Mouse (Mus musculus): ENCODE measurements around the gene Arhgap35. TPM values are rescaled to one million over a fixed set of nuclear protein-coding genes. Genes with fewer than 3 reads are reported as not detected.

Arhgap35 gene
- polyA plus RNA-seq, 1 experiment from 2014 or later, result 28.0 TPM

DNA sequence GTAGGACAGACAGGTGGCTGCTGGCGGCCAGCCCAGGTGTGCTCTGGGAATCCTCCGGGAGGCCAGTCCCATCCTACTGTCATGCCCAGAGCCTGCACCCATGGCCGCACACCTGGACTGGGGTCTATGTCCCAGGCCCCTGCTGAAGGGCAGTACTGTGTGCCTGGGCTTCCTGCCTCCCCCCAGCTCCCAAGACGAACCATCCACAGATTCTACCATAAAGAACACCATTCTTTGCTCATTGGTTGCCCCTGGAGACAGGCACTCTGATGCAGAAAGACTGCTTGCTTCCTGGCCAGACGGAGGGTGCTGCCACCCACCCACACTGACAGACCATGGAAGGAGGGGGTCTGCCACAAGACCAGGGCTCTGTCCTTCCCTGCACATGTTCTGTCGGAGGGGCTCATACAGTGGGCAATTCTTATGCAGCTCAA, 115.1 kb downstream of the Arhgap35 start:
- H3K27ac ChIP-seq, result no peak overlapping the region
- no peaks in the 10 kb centered on the region for H3K9me3 ChIP-seq
- H3K27me3 ChIP-seq (ENCODE audit: insufficient read depth, poor library complexity, severe bottlenecking), result no peaks in the 10 kb centered on the region
- H3K36me3 ChIP-seq, result peaks cover 95% of the 10 kb centered on the region
- whole genome bisulfite sequencing, result 80% methylated on average over 6 of the region's 6 CpGs
- H3K4me3 ChIP-seq, result no peak overlapping the region
- H3K4me1 ChIP-seq (replicated peaks), result no peaks in the 10 kb centered on the region
- no peak for DNase-seq (ENCODE audit: low spot score)

GRCm38 (mm10) chr7:16496260-16496659, 118.5 kb downstream of the Arhgap35 start:
- Histone ChIP-seq H3K36me3 (peaks cover 60% of the 10 kb centered on the region), H3K27me3 (ENCODE audit: insufficient read depth, poor library complexity, severe bottlenecking) (no peaks in the 10 kb centered on the region)
- 86% methylated on average over 3 of the region's 3 CpGs for WGBS

GRCm38 (mm10) chr7:16493361-16493760, 121.4 kb downstream of the Arhgap35 start:
- 38% methylated on average over 2 of the region's 2 CpGs for WGBS
- no peak overlapping the region for H3K4me3 ChIP-seq
- DNase-seq (ENCODE audit: low spot score), result peak; percentile 47
- H3K4me1 ChIP-seq (replicated peaks), result no peaks in the 10 kb centered on the region
- peaks cover 34% of the 10 kb centered on the region for H3K36me3 ChIP-seq
- H3K27ac ChIP-seq, result no peak overlapping the region
- H3K9me3 ChIP-seq, result no peaks in the 10 kb centered on the region
- no peaks in the 10 kb centered on the region for H3K27me3 ChIP-seq (ENCODE audit: insufficient read depth, poor library complexity, severe bottlenecking)

More at GRCm38 (mm10) chr7:16496260-16496659, 118.5 kb downstream of the Arhgap35 start:
- no peak for DNase-seq (ENCODE audit: low spot score)
- no peak overlapping the region for H3K4me3 ChIP-seq
- H3K27ac ChIP-seq, result no peak overlapping the region
- H3K4me1 ChIP-seq (replicated peaks), result no peaks in the 10 kb centered on the region
- no peaks in the 10 kb centered on the region for H3K9me3 ChIP-seq

DNA sequence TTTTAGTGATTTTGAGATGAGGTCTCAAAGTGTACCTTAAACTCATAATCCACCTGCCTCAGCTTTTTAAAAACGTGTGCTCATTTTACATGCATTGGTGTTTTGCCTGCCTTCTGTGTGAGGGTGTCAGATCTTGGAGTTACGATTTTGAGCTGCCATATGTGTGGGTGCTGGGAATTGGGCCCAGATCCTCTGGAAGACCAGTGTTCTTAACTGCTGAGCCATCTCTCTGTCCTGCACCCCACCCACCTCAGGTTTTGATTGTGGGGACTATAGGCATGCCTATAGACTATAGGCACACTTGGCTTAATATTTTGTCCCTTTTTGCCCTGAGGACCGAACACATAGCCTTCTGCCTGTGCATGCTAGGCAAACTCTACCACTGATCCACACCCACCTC, 122.6 kb downstream of the Arhgap35 start:
- Histone ChIP-seq H3K27ac (no peak overlapping the region), H3K27me3 (ENCODE audit: insufficient read depth, poor library complexity, severe bottlenecking) (no peaks in the 10 kb centered on the region), H3K4me3 (no peak overlapping the region), H3K36me3 (peaks cover 23% of the 10 kb centered on the region), H3K4me1 (replicated peaks) (no peaks in the 10 kb centered on the region), H3K9me3 (no peaks in the 10 kb centered on the region)
- 67% methylated on average over 3 of the region's 3 CpGs for WGBS
- DNase-seq (ENCODE audit: low spot score), result no peak

DNA sequence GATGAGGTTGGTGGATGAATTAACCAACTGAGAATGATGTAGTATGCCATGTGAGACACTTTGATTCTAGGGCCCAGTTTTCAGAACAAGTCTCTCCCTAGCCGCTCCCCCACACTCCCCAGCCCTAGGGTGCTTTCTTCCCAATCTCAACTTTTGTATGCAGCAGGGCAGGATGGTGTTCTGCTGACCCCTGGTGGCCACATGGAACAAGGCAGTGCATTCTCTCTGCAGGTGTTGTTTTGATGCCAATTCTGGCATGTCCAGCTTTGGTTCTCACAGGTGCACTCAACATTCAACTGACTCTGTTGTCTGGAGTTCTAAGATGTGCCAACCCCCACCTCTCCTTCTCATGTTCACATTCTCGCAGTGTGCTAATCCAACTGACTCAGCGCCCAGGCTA, 123.0 kb downstream of the Arhgap35 start:
- no peaks in the 10 kb centered on the region for H3K27me3 ChIP-seq (ENCODE audit: insufficient read depth, poor library complexity, severe bottlenecking)
- DNase-seq (ENCODE audit: low spot score), result peak; percentile 59
- peaks cover 18% of the 10 kb centered on the region for H3K36me3 ChIP-seq
- no peak overlapping the region for H3K4me3 ChIP-seq
- H3K27ac ChIP-seq, result no peak overlapping the region
- H3K4me1 ChIP-seq (replicated peaks), result no peaks in the 10 kb centered on the region
- 31% methylated on average over 3 of the region's 3 CpGs for WGBS
- H3K9me3 ChIP-seq, result no peaks in the 10 kb centered on the region

- H3K4me3 ChIP-seq, result no peak overlapping the region
- no peaks in the 10 kb centered on the region for H3K9me3 ChIP-seq
- 85% methylated on average over 9 of the region's 9 CpGs for WGBS
- no peak for DNase-seq (ENCODE audit: low spot score)
- no peak overlapping the region for H3K27ac ChIP-seq
- no peaks in the 10 kb centered on the region for H3K27me3 ChIP-seq (ENCODE audit: insufficient read depth, poor library complexity, severe bottlenecking)
- H3K36me3 ChIP-seq, result peaks cover under 1% of the 10 kb centered on the region; the same call in 1 of the 2 replicates
- no peaks in the 10 kb centered on the region for H3K4me1 ChIP-seq (replicated peaks)
Observed at GRCm38 (mm10) chr7:16489948-16490347, 124.8 kb downstream of the Arhgap35 start.

DNA sequence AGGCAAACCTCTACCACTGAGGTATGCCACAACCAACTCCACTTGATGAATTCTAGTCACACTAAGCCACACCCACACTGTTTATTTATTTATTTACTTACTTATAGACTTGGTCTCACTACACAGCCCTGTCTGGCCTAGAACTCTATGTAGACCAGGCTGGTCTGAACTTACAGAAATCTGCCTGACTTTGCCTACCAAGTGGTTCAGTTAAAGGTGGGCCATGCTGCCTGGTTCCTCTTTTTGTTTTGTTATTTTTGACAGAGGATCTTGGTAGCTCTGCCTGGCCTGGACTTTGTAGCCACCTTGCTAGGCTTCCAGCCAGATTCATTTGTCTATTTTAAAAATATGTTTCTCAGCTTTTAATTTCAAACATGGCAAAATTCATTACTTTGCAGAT, 126.0 kb downstream of the Arhgap35 start:
- Histone ChIP-seq H3K36me3 (no peaks in the 10 kb centered on the region), H3K4me1 (replicated peaks) (no peaks in the 10 kb centered on the region), H3K27ac (no peak overlapping the region), H3K27me3 (ENCODE audit: insufficient read depth, poor library complexity, severe bottlenecking) (no peaks in the 10 kb centered on the region), H3K4me3 (no peak overlapping the region), H3K9me3 (no peaks in the 10 kb centered on the region)
- DNase-seq (ENCODE audit: low spot score), result no peak

DNA sequence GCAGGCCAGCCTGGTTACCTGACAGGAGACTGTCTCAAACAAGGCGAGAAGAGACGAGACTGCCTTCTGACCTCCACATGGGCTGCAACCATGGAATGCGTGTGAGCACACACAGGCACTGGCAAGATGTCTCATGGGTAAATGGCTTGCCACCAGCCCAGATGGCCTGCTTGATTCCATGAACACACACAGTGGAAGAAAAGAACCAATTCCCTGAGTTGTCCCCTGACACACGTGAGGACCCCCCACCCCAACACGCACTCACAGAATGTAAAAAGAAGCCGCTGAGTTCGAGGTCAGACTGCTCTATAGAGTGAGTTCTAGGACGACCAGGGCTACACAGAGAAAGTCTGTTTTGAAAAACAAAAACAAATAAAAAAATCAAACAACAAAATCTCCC, 137.2 kb downstream of the Arhgap35 start, which contains the start of gene Npas1:
Gene Npas1 (minus strand): TSS at position 101 of the 400 bp plus-strand sequence.
- peaks cover 52% of the 10 kb centered on the region for H3K27me3 ChIP-seq (ENCODE audit: insufficient read depth, poor library complexity, severe bottlenecking)
- H3K4me1 ChIP-seq (replicated peaks), result peaks cover 22% of the 10 kb centered on the region
- DNase-seq (ENCODE audit: low spot score), result no peak
- H3K36me3 ChIP-seq, result no peaks in the 10 kb centered on the region
- H3K27ac ChIP-seq, result no peak within 1 kb of the TSS
- 85% methylated on average over 8 of the region's 8 CpGs for WGBS
- H3K9me3 ChIP-seq, result no peaks in the 10 kb centered on the region
- H3K4me3 ChIP-seq, result peak within 1 kb of the TSS; percentile 46

DNA sequence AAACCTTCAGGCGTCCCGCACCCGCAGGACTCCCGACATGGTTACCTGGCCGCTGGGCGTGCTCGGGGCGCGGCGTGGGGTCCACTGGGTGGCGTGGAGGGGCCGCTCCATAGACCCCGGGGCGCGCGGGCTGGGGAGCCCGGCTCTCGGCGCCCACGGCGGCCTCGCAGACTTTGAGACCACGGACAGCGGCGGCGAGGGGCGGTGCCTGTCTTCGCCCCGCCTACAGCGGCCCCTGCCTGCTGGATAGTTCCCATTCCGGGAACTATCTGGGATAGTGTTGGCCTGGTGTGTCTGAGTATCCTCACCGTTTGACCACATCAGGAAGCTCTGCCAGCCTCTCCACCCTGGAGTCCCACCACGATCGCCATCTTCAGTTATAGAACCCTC, 138.2 kb downstream of the Arhgap35 start:
- H3K4me3 ChIP-seq, result peak overlapping the region; percentile 46
- DNase-seq (ENCODE audit: low spot score), result peak; percentile 28
- peaks cover 27% of the 10 kb centered on the region for H3K4me1 ChIP-seq (replicated peaks)
- no peaks in the 10 kb centered on the region for H3K36me3 ChIP-seq
- WGBS, result 2% methylated on average over 34 of the region's 34 CpGs
- H3K27me3 ChIP-seq (ENCODE audit: insufficient read depth, poor library complexity, severe bottlenecking), result peaks cover 62% of the 10 kb centered on the region
- H3K9me3 ChIP-seq, result no peaks in the 10 kb centered on the region
- H3K27ac ChIP-seq, result no peak overlapping the region

- H3K36me3 ChIP-seq, result no peaks in the 10 kb centered on the region
- WGBS, result 1% methylated on average over 59 of the region's 59 CpGs
- DNase-seq (ENCODE audit: low spot score), result no peak
Observed at GRCm38 (mm10) chr7:16475764-16476599, 138.8 kb downstream of the Arhgap35 start.

DNA sequence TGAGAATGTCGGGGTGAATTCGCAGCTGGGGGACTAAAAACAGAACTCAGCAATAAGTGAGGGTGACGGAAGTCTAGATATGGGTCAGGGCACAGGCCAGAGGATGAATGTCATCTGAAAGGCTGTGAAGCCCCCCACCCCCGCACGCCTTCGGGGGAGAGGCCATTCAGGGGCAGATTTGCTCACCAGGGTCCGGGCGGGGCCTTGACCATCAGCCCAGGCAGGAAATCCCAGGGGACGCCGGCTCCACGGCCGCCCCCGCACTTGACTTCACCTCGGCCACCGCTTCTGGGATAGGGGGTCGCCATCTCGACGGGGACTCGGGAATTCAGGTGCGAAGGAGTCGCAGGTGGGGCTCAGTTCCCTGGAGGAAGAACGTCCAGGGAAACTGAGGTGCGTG, 139.5 kb downstream of the Arhgap35 start:
- Histone ChIP-seq H3K4me1 (replicated peaks) (peaks cover 27% of the 10 kb centered on the region), H3K27me3 (ENCODE audit: insufficient read depth, poor library complexity, severe bottlenecking) (peaks cover 75% of the 10 kb centered on the region), H3K27ac (no peak overlapping the region), H3K4me3 (peak overlapping the region; percentile 46; the same call in 1 of the 2 replicates), H3K36me3 (no peaks in the 10 kb centered on the region), H3K9me3 (no peaks in the 10 kb centered on the region)
- no peak for DNase-seq (ENCODE audit: low spot score)
- WGBS, result 3% methylated on average over 23 of the region's 23 CpGs

More at GRCm38 (mm10) chr7:16475764-16476599, 138.8 kb downstream of the Arhgap35 start:
- H3K27me3 ChIP-seq (ENCODE audit: insufficient read depth, poor library complexity, severe bottlenecking), result peaks cover 68% of the 10 kb centered on the region
- H3K4me3 ChIP-seq, result peak overlapping the region; percentile 46
- no peak overlapping the region for H3K27ac ChIP-seq
- H3K9me3 ChIP-seq, result no peaks in the 10 kb centered on the region
- H3K4me1 ChIP-seq (replicated peaks), result peaks cover 27% of the 10 kb centered on the region

- 5% methylated on average over 33 of the region's 33 CpGs for whole genome bisulfite sequencing
- peak; percentile 36 for DNase-seq (ENCODE audit: low spot score)
- H3K27me3 ChIP-seq (ENCODE audit: insufficient read depth, poor library complexity, severe bottlenecking), result peaks cover 84% of the 10 kb centered on the region
- peak overlapping the region; percentile 40 for H3K4me3 ChIP-seq
- peaks cover 27% of the 10 kb centered on the region for H3K4me1 ChIP-seq (replicated peaks)
- H3K27ac ChIP-seq, result no peak overlapping the region
- H3K36me3 ChIP-seq, result no peaks in the 10 kb centered on the region
- H3K9me3 ChIP-seq, result no peaks in the 10 kb centered on the region
Observed at GRCm38 (mm10) chr7:16474445-16474844, 140.3 kb downstream of the Arhgap35 start.

DNA sequence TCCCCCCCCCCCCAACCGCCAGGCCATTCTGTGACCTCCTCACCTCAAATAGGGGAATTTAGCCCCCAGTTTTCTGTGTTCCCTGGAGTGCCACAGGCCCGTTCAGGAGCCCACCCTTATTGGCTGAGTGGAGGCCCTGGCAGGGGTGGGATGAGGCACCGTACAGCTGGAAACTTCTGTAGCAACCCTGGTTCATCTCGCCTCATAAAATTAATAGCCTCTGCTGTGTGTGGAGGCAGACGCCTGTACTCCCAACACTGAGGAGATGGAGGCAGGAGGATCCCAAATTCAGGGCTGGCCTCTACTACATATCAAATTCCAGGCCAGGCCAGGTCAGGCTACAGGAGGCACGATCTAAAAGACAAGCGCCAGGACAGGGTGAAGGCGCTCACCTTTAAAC, 140.9 kb downstream of the Arhgap35 start:
- DNase-seq (ENCODE audit: low spot score), result no peak
- Histone ChIP-seq H3K4me1 (replicated peaks) (peaks cover 27% of the 10 kb centered on the region), H3K9me3 (no peaks in the 10 kb centered on the region), H3K27ac (no peak overlapping the region), H3K4me3 (no peak overlapping the region), H3K36me3 (no peaks in the 10 kb centered on the region), H3K27me3 (ENCODE audit: insufficient read depth, poor library complexity, severe bottlenecking) (peaks cover 89% of the 10 kb centered on the region)
- 60% methylated on average over 8 of the region's 8 CpGs for WGBS

All from hindbrain, embryonic 10.5 days (tissue).